Mouse (Mus musculus): ENCODE results near the gene Ntpcr. TPM values are rescaled to one million over a fixed set of nuclear protein-coding genes. Genes with fewer than 3 reads are reported as not detected.

The Ntpcr gene
- total and polyA plus RNA-seq, 3 experiments, result 40.0 to 45.3 TPM; not detected in 1

GRCm38 (mm10) chr8:125693197-125693596 lies 36.6 kb upstream of the Ntpcr start:
- TF ChIP-seq ZMIZ1 (IDR thresholded peaks at IDR 0.05; ENCODE audit: low read depth, low read length) (no peak), MAFK (IDR thresholded peaks at IDR 0.05; ENCODE audit: borderline replicate concordance, low read depth, low read length) (no peak), MYB (IDR thresholded peaks at IDR 0.05; ENCODE audit: low read depth, low read length) (no peak), EP300 (IDR thresholded peaks at IDR 0.05; ENCODE audit: low read depth in 1 of 2, low read length in 2 of 2) (no peak), ZKSCAN1 (IDR thresholded peaks at IDR 0.05; ENCODE audit: low read depth, low read length) (no peak), MAZ (IDR thresholded peaks at IDR 0.05; ENCODE audit: low read depth, low read length) (no peak), HCFC1 (IDR thresholded peaks at IDR 0.05; ENCODE audit: low read depth, low read length) (no peak), NELFE (IDR thresholded peaks at IDR 0.05; ENCODE audit: low read depth, low read length) (no peak), USF2 (IDR thresholded peaks at IDR 0.05; ENCODE audit: borderline replicate concordance in 1 of 2, insufficient read depth in 1 of 2, low read depth in 1 of 2, low read length in 2 of 2) (no peak), MYC (IDR thresholded peaks at IDR 0.05; ENCODE audit: low read depth, low read length) (no peak), USF1 (IDR thresholded peaks at IDR 0.05; ENCODE audit: low read depth, low read length) (no peak), ETS1 (IDR thresholded peaks at IDR 0.05; ENCODE audit: low read depth, low read length) (no peak), UBTF (IDR thresholded peaks at IDR 0.05; ENCODE audit: borderline replicate concordance, insufficient read depth, low read depth, low read length) (no peak)
- no peak for DNase-seq (ENCODE audit: low read depth, low spot score)
- H3K36me3 ChIP-seq (ENCODE audit: control insufficient read depth in 1 of 2, insufficient read depth in 2 of 2, low read length in 2 of 2), result no peaks in the 10 kb centered on the region
- H3K27ac ChIP-seq (ENCODE audit: control insufficient read depth, low read depth, low read length), result no peak overlapping the region
- no peaks in the 10 kb centered on the region for H3K79me2 ChIP-seq (ENCODE audit: control insufficient read depth, insufficient read depth, low read length, poor library complexity)
- H3K4me3 ChIP-seq (ENCODE audit: control insufficient read depth in 1 of 2, insufficient read depth in 1 of 2, low read depth in 2 of 2, low read length in 2 of 2), result no peak overlapping the region
- H3K4me1 ChIP-seq (ENCODE audit: control insufficient read depth in 1 of 2, insufficient read depth in 2 of 2, low read length in 2 of 2), result no peaks in the 10 kb centered on the region
- no peaks in the 10 kb centered on the region for H3K27me3 ChIP-seq (ENCODE audit: control insufficient read depth in 1 of 2, insufficient read depth in 2 of 2, low read length in 2 of 2)
- H3K9ac ChIP-seq (ENCODE audit: control insufficient read depth, low read depth, low read length, poor library complexity, severe bottlenecking), result no peak overlapping the region
- H3K9me3 ChIP-seq (replicated peaks; ENCODE audit: insufficient read depth, low read length), result no peaks in the 10 kb centered on the region

DNA sequence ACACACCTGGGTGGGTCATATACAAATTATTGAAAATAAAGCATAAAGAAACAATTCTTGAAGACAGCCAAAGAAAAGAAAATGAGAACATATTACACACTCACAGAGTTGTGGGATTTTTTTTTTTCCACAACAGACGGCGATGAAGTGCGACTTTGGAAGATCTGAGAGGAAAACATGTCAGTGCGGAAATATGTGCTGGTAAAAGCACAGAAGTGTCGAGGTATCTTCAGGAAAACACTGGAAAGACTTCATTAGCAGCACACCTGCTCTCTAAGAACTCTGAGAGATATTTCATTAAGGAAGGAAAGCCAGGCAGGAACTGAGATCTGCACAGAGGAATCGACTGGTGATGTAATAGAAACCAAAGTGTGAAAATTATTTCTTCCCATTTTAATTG lies 33.8 kb upstream of the Ntpcr start:
- no peak for DNase-seq (ENCODE audit: low read depth, low spot score)
- Histone ChIP-seq H3K9ac (ENCODE audit: control insufficient read depth, low read depth, low read length, poor library complexity, severe bottlenecking) (no peak overlapping the region), H3K36me3 (ENCODE audit: control insufficient read depth in 1 of 2, insufficient read depth in 2 of 2, low read length in 2 of 2) (no peaks in the 10 kb centered on the region), H3K4me1 (ENCODE audit: control insufficient read depth in 1 of 2, insufficient read depth in 2 of 2, low read length in 2 of 2) (no peaks in the 10 kb centered on the region), H3K79me2 (ENCODE audit: control insufficient read depth, insufficient read depth, low read length, poor library complexity) (no peaks in the 10 kb centered on the region), H3K27me3 (ENCODE audit: control insufficient read depth in 1 of 2, insufficient read depth in 2 of 2, low read length in 2 of 2) (no peaks in the 10 kb centered on the region), H3K27ac (ENCODE audit: control insufficient read depth, low read depth, low read length) (no peak overlapping the region), H3K4me3 (ENCODE audit: control insufficient read depth in 1 of 2, insufficient read depth in 1 of 2, low read depth in 2 of 2, low read length in 2 of 2) (no peak overlapping the region), H3K9me3 (replicated peaks; ENCODE audit: insufficient read depth, low read length) (no peaks in the 10 kb centered on the region)
- TF ChIP-seq BHLHE40 (IDR thresholded peaks at IDR 0.05; ENCODE audit: borderline replicate concordance, low read depth, low read length) (no peak), EP300 (IDR thresholded peaks at IDR 0.05; ENCODE audit: low read depth in 1 of 2, low read length in 2 of 2) (no peak), SIN3A (IDR thresholded peaks at IDR 0.05; ENCODE audit: low read length) (no peak), MAX (IDR thresholded peaks at IDR 0.05; ENCODE audit: low read length) (no peak), CTCF (IDR thresholded peaks at IDR 0.05 in 2 of 3, conservative IDR thresholded peaks at IDR 0.05 in 1 of 3; ENCODE audit: control insufficient read depth in 1 of 3, insufficient read depth in 1 of 3, low read depth in 2 of 3, low read length in 3 of 3, poor library complexity in 1 of 3, severe bottlenecking in 1 of 3) (no peak), USF2 (IDR thresholded peaks at IDR 0.05; ENCODE audit: borderline replicate concordance in 1 of 2, insufficient read depth in 1 of 2, low read depth in 1 of 2, low read length in 2 of 2) (no peak), ZKSCAN1 (IDR thresholded peaks at IDR 0.05; ENCODE audit: low read depth, low read length) (no peak), POLR2AphosphoS2 (IDR thresholded peaks at IDR 0.05; ENCODE audit: low read length) (no peak), JUND (IDR thresholded peaks at IDR 0.05; ENCODE audit: low read depth, low read length) (no peak), CHD1 (IDR thresholded peaks at IDR 0.05; ENCODE audit: low read depth, low read length) (no peak), ETS1 (IDR thresholded peaks at IDR 0.05; ENCODE audit: low read depth, low read length) (no peak), SMC3 (IDR thresholded peaks at IDR 0.05; ENCODE audit: low read depth, low read length) (no peak), TBP (IDR thresholded peaks at IDR 0.05; ENCODE audit: low read depth, low read length) (no peak)

All from MEL (cell line).